Mouse (Mus musculus) forebrain, postnatal 0 days (tissue): ENCODE results near the gene Vps9d1. TPM values are rescaled to one million over a fixed set of nuclear protein-coding genes. Genes with fewer than 3 reads are reported as not detected.

Experiments
- ATAC-seq: fragments of 200-750 bp; cut with Nextera tagmentation; 2 replicates; pipeline ENCODE4 v1.8.0; 2017; ENCODE audit warnings: mild to moderate bottlenecking, moderate library complexity
- DNase-seq: peaks from one replicate; pipeline ENCODE4 v3.0.0-alpha.2; 2015
- H3K27ac ChIP-seq: fragments of 300-500 bp; sonication (generic); 2 replicates; pipeline ENCODE4 v1.5.1; 2014; ENCODE audit warnings: low read depth, mild to moderate bottlenecking, antibody characterized with exemption, low read length, moderate library complexity, mixed read lengths
- H3K27me3 ChIP-seq: fragments of 300-500 bp; sonication (generic); 2 replicates; pipeline ENCODE4 v1.6.1; 2014; ENCODE audit warnings: mild to moderate bottlenecking, low read length, mixed read lengths; ENCODE audit not compliant: insufficient read depth
- H3K36me3 ChIP-seq: fragments of 300-500 bp; sonication (generic); 2 replicates; pipeline ENCODE4 v1.6.1; 2014; ENCODE audit warnings: mild to moderate bottlenecking, moderate library complexity; ENCODE audit not compliant: insufficient read depth
- H3K4me1 ChIP-seq: fragments of 300-500 bp; sonication (generic); 2 replicates; pipeline ENCODE4 v1.6.1; 2014; ENCODE audit warnings: antibody characterized with exemption; ENCODE audit not compliant: insufficient read depth
- H3K4me2 ChIP-seq: fragments of 300-500 bp; sonication (generic); 2 replicates; pipeline ENCODE4 v1.6.1; 2014; ENCODE audit warnings: low read depth, mild to moderate bottlenecking, moderate library complexity
- H3K4me3 ChIP-seq: fragments of 300-500 bp; sonication (generic); 2 replicates; pipeline ENCODE4 v1.5.1; 2014; ENCODE audit warnings: low read depth, low read length, mixed read lengths
- H3K9ac ChIP-seq: fragments of 300-500 bp; sonication (generic); 2 replicates; pipeline ENCODE4 v1.6.1; 2014; ENCODE audit warnings: mild to moderate bottlenecking
- H3K9me3 ChIP-seq: fragments of 300-500 bp; sonication (generic); 2 replicates; pipeline ENCODE4 v1.6.1; 2016; ENCODE audit warnings: low read length
- CTCF ChIP-seq: sonication (generic); IDR thresholded peaks from 2 replicates; pipeline ENCODE4 v1.5.1; 2016; ENCODE audit warnings: antibody characterized with exemption, control low read depth, low read depth
- WGBS: fragments of 180-500 bp; shearing (Covaris S2); extraction: QIAGEN DNeasy Blood & Tissue Kit; methylation state at CpG from one replicate; pipeline ENCODE4 v1.1.7; 2014; 5-methylcytosine and 5-hydroxymethylcytosine counted together
- polyA plus RNA-seq: library from polyadenylated mRNA; unstranded; fragments of >200 nt; fragmentation: Nextera tagmentation; extraction: Ambion mirVana; gene quantifications from 2 replicates; pipeline ENCODE4 v1.2.1, GENCODE M21; 2015
- total RNA-seq: library from RNA; depleted of rRNA; stranded (reverse); fragments of >200 nt; gene quantifications from 2 replicates; pipeline ENCODE4 v1.2.3, GENCODE M21; 2014

Vps9d1 gene
- total and polyA plus RNA-seq, 2 experiments from 2014 or later, result 54.3 to 94.6 TPM

GRCm38 (mm10) chr8:123220917-123221316 lies 33.2 kb downstream of the Vps9d1 start:
- 64% methylated on average over 1 of the region's 1 CpGs for WGBS
- Histone ChIP-seq H3K9me3 (no peaks in the 10 kb centered on the region), H3K4me1 (peaks cover 11% of the 10 kb centered on the region; the same call in 1 of the 2 replicates), H3K4me2 (no peak overlapping the region), H3K36me3 (no peaks in the 10 kb centered on the region), H3K27ac (no peak overlapping the region), H3K27me3 (no peaks in the 10 kb centered on the region), H3K9ac (no peak overlapping the region), H3K4me3 (no peak overlapping the region)
- DNase-seq, result no peak
- no peak for ATAC-seq
- TF ChIP-seq CTCF, result no peak

GRCm38 (mm10) chr8:123215430-123215829 lies 38.7 kb downstream of the Vps9d1 start:
- Histone ChIP-seq H3K27me3 (no peaks in the 10 kb centered on the region), H3K4me1 (peaks cover 16% of the 10 kb centered on the region; the same call in 1 of the 2 replicates), H3K9ac (no peak overlapping the region), H3K9me3 (no peaks in the 10 kb centered on the region), H3K4me3 (no peak overlapping the region), H3K4me2 (no peak overlapping the region), H3K27ac (no peak overlapping the region), H3K36me3 (no peaks in the 10 kb centered on the region)
- ATAC-seq (no peak), DNase-seq (no peak)
- WGBS, result 74% methylated on average over 3 of the region's 3 CpGs
- no peak for TF ChIP-seq CTCF

- TF ChIP-seq CTCF, result no peak
- Histone ChIP-seq H3K27me3 (no peaks in the 10 kb centered on the region), H3K9ac (peak overlapping the region; percentile 97), H3K4me1 (peaks cover 16% of the 10 kb centered on the region; the same call in 1 of the 2 replicates), H3K9me3 (no peaks in the 10 kb centered on the region), H3K4me3 (peak overlapping the region; percentile 96), H3K4me2 (peak overlapping the region; percentile 91), H3K36me3 (peaks cover 16% of the 10 kb centered on the region), H3K27ac (peak overlapping the region; percentile 66; the same call in 1 of the 2 replicates)
- 20% methylated on average over 22 of the region's 22 CpGs for WGBS
- ATAC-seq, result no peak
- no peak for DNase-seq
These were observed 40.9 kb downstream of the Vps9d1 start for GRCm38 (mm10) chr8:123213118-123213772.

- Histone ChIP-seq H3K27me3 (no peaks in the 10 kb centered on the region), H3K9me3 (no peaks in the 10 kb centered on the region), H3K36me3 (peaks cover 24% of the 10 kb centered on the region), H3K27ac (peak within 1 kb of the TSS; percentile 66), H3K9ac (peak within 1 kb of the TSS; percentile 97), H3K4me2 (peak within 1 kb of the TSS; percentile 91), H3K4me3 (peak within 1 kb of the TSS; percentile 96), H3K4me1 (peaks cover 16% of the 10 kb centered on the region; the same call in 1 of the 2 replicates)
- ATAC-seq (peak; percentile 98), DNase-seq (peak; percentile 95)
- WGBS, result 2% methylated on average over 76 of the region's 76 CpGs
- TF ChIP-seq CTCF, result peak; percentile 66
These were observed 41.6 kb downstream of the Vps9d1 start, which contains the start of the genes Chmp1a and Spata33 for GRCm38 (mm10) chr8:123212321-123213117. Gene Chmp1a, minus strand, starts transcription at chr8:123212763. Gene Spata33, plus strand, starts transcription at chr8:123212832.

GRCm38 (mm10) chr8:123211876-123212275 lies 42.3 kb downstream of the Vps9d1 start:
- Histone ChIP-seq H3K4me2 (peak overlapping the region; percentile 91), H3K27me3 (no peaks in the 10 kb centered on the region), H3K4me1 (peaks cover 16% of the 10 kb centered on the region; the same call in 1 of the 2 replicates), H3K4me3 (peak overlapping the region; percentile 96), H3K27ac (peak overlapping the region; percentile 66; the same call in 1 of the 2 replicates), H3K9ac (peak overlapping the region; percentile 97), H3K36me3 (peaks cover 30% of the 10 kb centered on the region), H3K9me3 (no peaks in the 10 kb centered on the region)
- ATAC-seq (no peak), DNase-seq (no peak)
- WGBS, result 58% methylated on average over 10 of the region's 10 CpGs
- no peak for TF ChIP-seq CTCF

- 82% methylated on average over 3 of the region's 3 CpGs for WGBS
- no peak for DNase-seq
- Histone ChIP-seq H3K4me2 (no peak overlapping the region), H3K4me3 (no peak overlapping the region), H3K9me3 (no peaks in the 10 kb centered on the region), H3K9ac (no peak overlapping the region), H3K27ac (no peak overlapping the region), H3K4me1 (no peaks in the 10 kb centered on the region), H3K27me3 (no peaks in the 10 kb centered on the region), H3K36me3 (peaks cover 33% of the 10 kb centered on the region)
- ATAC-seq, result no peak
- TF ChIP-seq CTCF, result no peak
These were observed 50.6 kb downstream of the Vps9d1 start for GRCm38 (mm10) chr8:123203571-123203970.

GRCm38 (mm10) chr8:123202288-123202687 lies 51.9 kb downstream of the Vps9d1 start:
- no peak overlapping the region for H3K4me2 ChIP-seq
- H3K9me3 ChIP-seq, result no peaks in the 10 kb centered on the region
- no peaks in the 10 kb centered on the region for H3K27me3 ChIP-seq
- peaks cover 21% of the 10 kb centered on the region for H3K36me3 ChIP-seq
- 22% methylated on average over 5 of the region's 5 CpGs for WGBS
- H3K27ac ChIP-seq, result no peak overlapping the region
- H3K4me3 ChIP-seq, result no peak overlapping the region
- ATAC-seq, result peak; percentile 69
- peak; percentile 92 for DNase-seq
- no peaks in the 10 kb centered on the region for H3K4me1 ChIP-seq
- peak; percentile 98 for TF ChIP-seq CTCF
- no peak overlapping the region for H3K9ac ChIP-seq
